Mouse (Mus musculus) ovary, adult 10 weeks (tissue): Measurements from ENCODE around the gene Tfdp2. TPM values are rescaled to one million over a fixed set of nuclear protein-coding genes. Genes with fewer than 3 reads are reported as not detected.

ENCODE experiments used
- polyA plus RNA-seq: library from polyadenylated mRNA; stranded (reverse); fragments of 350-450 nt; fragmentation: Illumina TruSeq; extraction: RNeasy Lipid Tissue Mini Kit (QIAGEN cat#74804); gene quantifications from one replicate; pipeline ENCODE4 v1.2.3, GENCODE M21; 2014

Tfdp2 gene
- 158 TPM for polyA plus RNA-seq

DNA sequence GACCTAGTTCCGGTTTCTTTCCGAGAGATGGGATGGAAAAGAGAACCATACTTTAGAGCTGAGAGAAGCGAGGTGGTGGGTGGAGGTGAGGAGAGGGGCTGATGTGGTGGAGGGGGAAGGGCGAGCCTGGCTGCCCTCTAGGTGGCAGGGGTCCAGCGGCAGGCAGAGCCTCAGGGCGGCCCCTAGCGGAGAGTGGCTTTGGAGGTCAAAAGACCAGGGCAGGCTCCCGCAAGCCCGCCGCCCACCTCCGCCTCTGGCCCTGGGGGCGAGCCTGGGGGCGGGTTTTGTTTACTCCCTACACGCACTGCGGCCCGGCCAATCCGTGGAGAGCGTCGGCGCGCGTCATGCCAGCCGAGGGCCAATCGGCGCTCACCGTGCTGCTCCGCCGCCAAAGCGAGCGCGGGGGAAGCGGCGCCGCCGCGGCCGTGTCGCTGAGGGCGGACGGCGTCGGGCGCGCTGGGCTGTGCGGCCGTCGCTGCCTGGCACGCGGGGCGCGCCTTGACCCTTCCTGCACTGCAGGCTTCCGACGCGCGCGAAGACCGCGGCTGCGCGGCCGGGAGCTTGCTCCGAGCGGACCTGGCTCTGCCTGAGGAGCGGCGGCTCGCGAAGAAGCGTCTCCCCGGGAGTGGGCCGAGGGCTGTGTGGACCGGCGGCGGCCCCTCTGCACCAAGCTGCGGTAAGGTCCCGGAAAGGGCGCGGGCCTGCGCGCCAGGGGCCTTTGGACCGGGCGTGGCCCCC, at the start of gene Tfdp2:
Tfdp2 (plus strand) TSS at position 391 of the 738 bp plus-strand sequence.

DNA sequence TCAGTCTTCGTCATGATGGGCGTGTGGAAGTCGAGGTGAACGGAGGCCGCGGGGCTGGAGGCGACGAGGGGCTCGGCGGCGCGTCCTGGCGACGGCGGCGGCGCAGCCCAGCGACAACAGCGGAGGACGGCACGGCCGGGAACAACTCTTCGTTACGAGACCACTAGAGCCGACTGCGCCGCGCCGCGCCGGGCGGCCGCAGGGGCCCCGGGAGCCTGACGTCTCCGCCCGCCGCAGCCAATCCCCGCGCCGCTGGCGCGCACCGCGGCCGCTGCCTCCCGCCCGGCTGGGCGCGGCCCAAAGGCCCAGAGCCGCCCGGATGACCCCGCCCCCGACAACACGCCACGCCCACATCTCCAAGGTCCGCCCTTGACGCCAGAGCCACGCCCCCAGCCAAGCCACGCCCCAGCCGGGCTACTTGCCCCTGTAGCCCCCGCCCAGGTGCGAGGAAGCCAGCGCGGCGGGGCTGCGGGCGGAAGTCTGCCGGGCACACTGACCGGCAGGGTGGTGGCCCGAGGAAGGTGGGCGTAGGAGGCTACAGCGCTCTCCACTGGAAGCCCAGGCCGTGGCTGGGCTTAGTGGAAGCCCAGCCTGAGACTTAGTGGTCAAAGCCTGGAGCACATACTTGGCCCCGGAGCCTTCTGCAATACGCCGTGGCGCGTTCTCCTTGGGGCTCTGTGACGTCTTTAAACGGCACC, 168.2 kb downstream of the Tfdp2 start, which contains the start of gene Atp1b3:
Atp1b3 (minus strand) TSS at position 302 of the 698 bp plus-strand sequence.

Other genes starting within 250 kb of the Tfdp2 start
- 63.1 TPM for gene Xrn1, start 241.5 kb upstream of the Tfdp2 start, polyA plus RNA-seq
- gene Gk5, start 76.9 kb upstream of the Tfdp2 start, polyA plus RNA-seq: 22.2 TPM
- gene Atp1b3, start 168.2 kb downstream of the Tfdp2 start, polyA plus RNA-seq: 566 TPM